Mouse (Mus musculus): Measurements from ENCODE around the gene Mfsd4b3.

The Mfsd4b3 gene

GRCm38 (mm10) chr10:39912616-39913015, 47.3 kb downstream of the Mfsd4b3 start:
- DNase-seq = no peak

- no peak for DNase-seq
Measured at GRCm38 (mm10) chr10:39908768-39909441, 51.0 kb downstream of the Mfsd4b3 start.

DNA sequence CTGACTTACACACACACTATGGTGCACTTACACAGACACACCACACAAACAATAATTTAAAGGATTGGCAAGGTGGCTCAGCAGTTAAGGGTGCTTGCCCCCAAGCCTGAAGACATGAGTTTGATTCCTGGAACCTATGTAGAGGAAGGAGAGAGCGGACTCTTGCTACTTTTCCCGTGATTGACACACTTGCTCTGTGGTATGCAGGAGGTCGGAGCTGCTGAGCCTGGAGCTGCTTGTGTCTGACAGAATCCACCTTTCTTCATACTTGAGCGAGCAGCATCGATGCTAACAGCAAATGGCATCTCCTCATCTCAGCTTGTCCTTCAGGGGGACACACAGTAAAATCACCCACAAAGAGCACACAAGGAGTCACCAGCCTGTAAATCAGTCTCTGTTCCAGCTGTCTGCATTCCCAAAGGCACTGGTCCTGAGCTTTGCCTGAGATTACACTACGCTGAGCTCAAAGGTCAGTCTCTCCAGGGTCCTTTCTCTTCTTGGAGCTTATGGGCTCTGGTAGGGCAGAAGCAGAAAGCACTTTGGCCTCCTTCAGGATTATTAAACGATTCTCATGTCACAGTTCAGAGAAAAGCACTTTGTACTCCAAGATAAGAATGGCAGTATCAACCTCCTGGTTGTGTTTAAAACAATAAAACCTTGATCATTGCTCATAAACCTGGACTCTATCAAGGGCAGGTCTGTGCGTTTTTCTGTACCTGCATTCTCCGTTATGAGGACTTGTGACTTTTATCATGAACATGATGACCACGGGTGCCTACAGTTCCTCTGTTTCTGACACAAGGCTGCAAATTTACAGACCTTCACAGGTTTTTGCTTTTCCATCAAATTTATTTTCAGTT, 52.9 kb downstream of the Mfsd4b3 start:
- DNase-seq = peak; percentile 42

DNA sequence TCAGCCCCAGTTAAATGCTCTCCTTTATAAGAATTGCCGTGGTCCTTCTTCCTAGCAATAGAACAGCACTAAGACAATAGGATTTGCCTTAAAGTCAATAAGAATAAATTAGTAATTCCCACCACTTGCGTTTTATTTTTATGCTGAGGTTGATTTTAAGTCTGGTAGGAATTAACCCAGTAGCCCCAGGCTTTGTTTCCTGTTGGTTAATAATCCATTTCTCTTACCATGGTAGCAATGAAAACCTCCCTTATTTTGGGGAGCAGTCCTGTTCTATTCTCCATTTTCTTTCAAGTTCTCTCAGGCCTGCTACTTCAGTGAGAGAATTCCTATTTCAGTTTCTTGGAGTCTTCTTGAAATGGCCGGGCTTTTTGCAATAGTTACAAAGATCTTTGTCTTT, 55.8 kb downstream of the Mfsd4b3 start:
- no peak for DNase-seq

- DNase-seq = peak; percentile 87
Measured at GRCm38 (mm10) chr10:39898874-39899371, 61.0 kb downstream of the Mfsd4b3 start, which contains the start of gene Mfsd4b4. TSS of gene Mfsd4b4 (minus strand) at chr10:39899238.
